Mouse (Mus musculus): ENCODE data around the gene Pitpnm2. TPM values are rescaled to one million over a fixed set of nuclear protein-coding genes. Genes with fewer than 3 reads are reported as not detected.
A peak's percentile ranks its signal among the peaks of the same experiment; 100 is the strongest.

Gene Pitpnm2
- total and polyA plus RNA-seq, 2 experiments = 10.6 to 30.3 TPM

DNA sequence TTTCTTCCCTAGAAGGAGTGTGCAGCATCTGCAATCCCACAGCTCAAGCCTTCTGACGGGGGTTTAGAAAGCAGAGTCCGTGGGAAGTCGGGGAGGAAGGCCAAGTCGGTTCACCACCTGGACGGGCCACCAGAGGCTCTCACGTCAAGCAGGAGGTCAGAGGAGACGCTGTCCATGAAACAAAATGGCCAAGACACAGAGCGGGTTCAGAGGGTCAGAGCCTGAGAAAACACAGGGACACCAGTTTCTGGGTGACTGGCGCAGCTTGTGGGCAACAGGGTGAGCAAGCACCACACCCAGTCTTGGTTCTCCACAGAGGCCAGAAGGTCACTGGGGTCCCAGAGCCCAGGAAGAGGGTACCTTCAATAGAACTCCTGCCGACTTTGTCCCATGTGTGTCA, 33.9 kb downstream of the Pitpnm2 start:
- no peak for DNase-seq (ENCODE audit: extremely low read depth, low read depth, low spot score)
- no peaks in the 10 kb centered on the region for H3K27me3 ChIP-seq (ENCODE audit: control insufficient read depth, insufficient read depth, low read length)
- H3K9ac ChIP-seq (ENCODE audit: low read depth, low read length) = no peak overlapping the region
- peaks cover 12% of the 10 kb centered on the region; the same call in 1 of the 2 replicates for H3K79me2 ChIP-seq (ENCODE audit: control insufficient read depth, insufficient read depth, low read length)
- TF ChIP-seq POLR2A (IDR thresholded peaks at IDR 0.05; ENCODE audit: extremely low read depth, insufficient read depth, low read length) (no peak), CTCF (IDR thresholded peaks at IDR 0.05; ENCODE audit: low read depth, low read length) (no peak)
- no peaks in the 10 kb centered on the region for H3K36me3 ChIP-seq (ENCODE audit: control insufficient read depth, insufficient read depth, low read length)
- H3K4me3 ChIP-seq (ENCODE audit: insufficient read depth, low read depth, low read length) = no peak overlapping the region
- WGBS = 86% methylated on average over 10 of the region's 10 CpGs
- peaks cover 23% of the 10 kb centered on the region for H3K4me1 ChIP-seq (ENCODE audit: control insufficient read depth, insufficient read depth, low read length)
- no peak overlapping the region for H3K27ac ChIP-seq (replicated peaks; ENCODE audit: insufficient read depth, low read depth, low read length)

GRCm38 (mm10) chr5:124214516-124215145, 34.9 kb downstream of the Pitpnm2 start:
- no peaks in the 10 kb centered on the region for H3K27me3 ChIP-seq (ENCODE audit: control insufficient read depth, insufficient read depth, low read length)
- no peak for TF ChIP-seq CTCF (IDR thresholded peaks at IDR 0.05; ENCODE audit: low read depth, low read length)
- H3K4me1 ChIP-seq (ENCODE audit: control insufficient read depth, insufficient read depth, low read length) = peaks cover 28% of the 10 kb centered on the region
- DNase-seq (ENCODE audit: extremely low read depth, low read depth, low spot score) = no peak
- H3K9ac ChIP-seq (ENCODE audit: low read depth, low read length) = no peak overlapping the region
- H3K4me3 ChIP-seq (ENCODE audit: insufficient read depth, low read depth, low read length) = no peak overlapping the region
- H3K79me2 ChIP-seq (ENCODE audit: control insufficient read depth, insufficient read depth, low read length) = peaks cover 9% of the 10 kb centered on the region; the same call in 1 of the 2 replicates
- H3K27ac ChIP-seq (replicated peaks; ENCODE audit: insufficient read depth, low read depth, low read length) = peak overlapping the region; percentile 46
- WGBS = 76% methylated on average over 14 of the region's 14 CpGs
- no peaks in the 10 kb centered on the region for H3K36me3 ChIP-seq (ENCODE audit: control insufficient read depth, insufficient read depth, low read length)

DNA sequence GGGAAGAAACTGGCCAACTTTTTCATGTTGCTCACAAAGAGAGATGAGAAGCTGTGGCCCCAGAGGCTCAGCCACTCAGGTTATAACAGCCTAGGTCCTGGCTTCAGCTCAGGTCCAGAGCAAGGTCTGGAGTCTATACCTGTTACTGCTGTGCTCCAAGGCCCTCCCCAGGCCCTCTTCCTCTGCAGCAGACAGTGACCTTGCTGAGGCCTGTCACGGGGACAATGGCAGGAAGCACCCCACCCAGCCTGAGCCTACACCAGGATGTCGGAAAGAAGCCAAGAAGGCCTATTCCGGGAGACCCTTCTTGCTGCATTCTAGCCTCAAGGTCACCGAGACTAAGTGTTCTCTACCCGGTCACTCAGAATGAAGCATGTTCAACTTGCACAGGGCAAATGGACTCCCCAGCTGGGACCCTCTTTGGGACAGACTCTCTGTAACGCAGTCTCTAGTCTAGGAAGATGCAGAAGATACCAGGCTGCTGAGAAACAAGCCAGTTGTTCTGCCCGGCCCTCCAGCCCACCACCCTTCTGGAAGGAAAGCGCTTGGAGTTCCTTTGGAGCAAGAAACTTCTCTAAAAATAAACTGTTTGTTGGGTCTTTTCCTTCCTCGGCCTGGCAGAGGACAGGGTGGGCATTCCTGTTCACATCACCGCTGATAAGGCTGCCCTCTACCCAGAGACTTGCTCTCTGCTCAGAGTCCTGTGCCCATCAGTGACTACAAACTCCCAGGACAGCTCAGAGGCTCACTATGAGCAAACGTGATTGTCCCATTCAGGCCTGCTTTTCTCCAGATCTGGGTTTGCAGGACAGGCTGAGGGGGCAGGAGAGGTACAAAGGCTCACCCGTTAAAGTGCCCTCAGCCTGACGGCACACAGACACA, 35.7 kb downstream of the Pitpnm2 start:
- H3K27ac ChIP-seq (replicated peaks; ENCODE audit: insufficient read depth, low read depth, low read length) = peak overlapping the region; percentile 63
- no peak for DNase-seq (ENCODE audit: extremely low read depth, low read depth, low spot score)
- WGBS = 70% methylated on average over 13 of the region's 13 CpGs

GRCm38 (mm10) chr5:124211669-124212068, 37.9 kb downstream of the Pitpnm2 start:
- 59% methylated on average over 2 of the region's 2 CpGs for WGBS
- peak overlapping the region; percentile 77 for H3K27ac ChIP-seq (replicated peaks; ENCODE audit: insufficient read depth, low read depth, low read length)

More for the DNA sequence above, 35.7 kb downstream of the Pitpnm2 start:
- Histone ChIP-seq H3K9ac (ENCODE audit: low read depth, low read length) (no peak overlapping the region), H3K4me1 (ENCODE audit: control insufficient read depth, insufficient read depth, low read length) (peaks cover 31% of the 10 kb centered on the region), H3K27me3 (ENCODE audit: control insufficient read depth, insufficient read depth, low read length) (no peaks in the 10 kb centered on the region), H3K36me3 (ENCODE audit: control insufficient read depth, insufficient read depth, low read length) (no peaks in the 10 kb centered on the region), H3K4me3 (ENCODE audit: insufficient read depth, low read depth, low read length) (no peak overlapping the region), H3K79me2 (ENCODE audit: control insufficient read depth, insufficient read depth, low read length) (peaks cover 9% of the 10 kb centered on the region; the same call in 1 of the 2 replicates)
- TF ChIP-seq CTCF (IDR thresholded peaks at IDR 0.05; ENCODE audit: low read depth, low read length) = no peak
- no peak for TF ChIP-seq POLR2A (IDR thresholded peaks at IDR 0.05; ENCODE audit: extremely low read depth, insufficient read depth, low read length)

GRCm38 (mm10) chr5:124211234-124211633, 38.3 kb downstream of the Pitpnm2 start:
- Histone ChIP-seq H3K4me1 (ENCODE audit: control insufficient read depth, insufficient read depth, low read length) (peaks cover 19% of the 10 kb centered on the region), H3K27me3 (ENCODE audit: control insufficient read depth, insufficient read depth, low read length) (no peaks in the 10 kb centered on the region), H3K9ac (ENCODE audit: low read depth, low read length) (peak overlapping the region; percentile 70), H3K4me3 (ENCODE audit: insufficient read depth, low read depth, low read length) (no peak overlapping the region), H3K27ac (replicated peaks; ENCODE audit: insufficient read depth, low read depth, low read length) (peak overlapping the region; percentile 77), H3K79me2 (ENCODE audit: control insufficient read depth, insufficient read depth, low read length) (peaks cover 8% of the 10 kb centered on the region; the same call in 1 of the 2 replicates), H3K36me3 (ENCODE audit: control insufficient read depth, insufficient read depth, low read length) (no peaks in the 10 kb centered on the region)
- 0 out of 2 replicates have a peak, but pooled peaks have one; percentile 10 for TF ChIP-seq CTCF (IDR thresholded peaks at IDR 0.05; ENCODE audit: low read depth, low read length)
- 0 out of 2 replicates have a peak, but pooled peaks have one; percentile 27 for TF ChIP-seq POLR2A (IDR thresholded peaks at IDR 0.05; ENCODE audit: extremely low read depth, insufficient read depth, low read length)
- 10% methylated on average over 8 of the region's 8 CpGs for WGBS
- peak; percentile 92 for DNase-seq (ENCODE audit: extremely low read depth, low read depth, low spot score)

More at GRCm38 (mm10) chr5:124211669-124212068, 37.9 kb downstream of the Pitpnm2 start:
- no peak for DNase-seq (ENCODE audit: extremely low read depth, low read depth, low spot score)
- H3K27me3 ChIP-seq (ENCODE audit: control insufficient read depth, insufficient read depth, low read length) = no peaks in the 10 kb centered on the region
- TF ChIP-seq POLR2A (IDR thresholded peaks at IDR 0.05; ENCODE audit: extremely low read depth, insufficient read depth, low read length) = no peak
- TF ChIP-seq CTCF (IDR thresholded peaks at IDR 0.05; ENCODE audit: low read depth, low read length) = no peak
- H3K4me1 ChIP-seq (ENCODE audit: control insufficient read depth, insufficient read depth, low read length) = peaks cover 19% of the 10 kb centered on the region
- H3K4me3 ChIP-seq (ENCODE audit: insufficient read depth, low read depth, low read length) = no peak overlapping the region
- no peaks in the 10 kb centered on the region for H3K36me3 ChIP-seq (ENCODE audit: control insufficient read depth, insufficient read depth, low read length)
- H3K9ac ChIP-seq (ENCODE audit: low read depth, low read length) = peak overlapping the region; percentile 70
- H3K79me2 ChIP-seq (ENCODE audit: control insufficient read depth, insufficient read depth, low read length) = peaks cover 11% of the 10 kb centered on the region; the same call in 1 of the 2 replicates
